Mouse (Mus musculus) heart, embryonic 15.5 days (tissue): ENCODE measurements around the gene Acp2. TPM values are rescaled to one million over a fixed set of nuclear protein-coding genes. Genes with fewer than 3 reads are reported as not detected.

Experiments
- ATAC-seq: fragments of 200-750 bp; cut with Nextera tagmentation; replicated peaks from 2 replicates; pipeline ENCODE4 v1.8.0; 2017; ENCODE audit warnings: low read depth, moderate TSS enrichment; ENCODE audit not compliant: insufficient number of reproducible peaks, insufficient read depth, low FRiP score
- H3K27ac ChIP-seq: fragments of 300-500 bp; sonication (generic); 2 replicates; pipeline ENCODE4 v1.5.1; 2015; ENCODE audit warnings: mild to moderate bottlenecking, inconsistent platforms
- H3K27me3 ChIP-seq: fragments of 300-500 bp; sonication (generic); 2 replicates; pipeline ENCODE4 v1.6.1; 2015; ENCODE audit warnings: inconsistent platforms
- H3K36me3 ChIP-seq: fragments of 300-500 bp; sonication (generic); 2 replicates; pipeline ENCODE4 v1.6.1; 2015; ENCODE audit warnings: mild to moderate bottlenecking, inconsistent platforms
- H3K4me1 ChIP-seq: fragments of 300-500 bp; sonication (generic); replicated peaks from 2 replicates; pipeline ENCODE4 v1.6.1; 2015; ENCODE audit warnings: inconsistent platforms
- H3K4me2 ChIP-seq: fragments of 300-500 bp; sonication (generic); 2 replicates; pipeline ENCODE4 v1.6.1; 2015; ENCODE audit warnings: inconsistent platforms, mild to moderate bottlenecking, moderate library complexity
- H3K4me3 ChIP-seq: fragments of 300-500 bp; sonication (generic); 2 replicates; pipeline ENCODE4 v1.5.1; 2015; ENCODE audit warnings: mild to moderate bottlenecking, inconsistent platforms
- H3K9ac ChIP-seq: fragments of 300-500 bp; sonication (generic); 2 replicates; pipeline ENCODE4 v1.6.1; 2015; ENCODE audit warnings: mild to moderate bottlenecking, inconsistent platforms
- H3K9me3 ChIP-seq: fragments of 300-500 bp; sonication (generic); replicated peaks from 2 replicates; pipeline ENCODE4 v1.6.1; 2016; ENCODE audit warnings: inconsistent platforms
- WGBS: fragments of 180-500 bp; shearing (Covaris S2); methylation state at CpG from one replicate; pipeline ENCODE4 v1.1.7; 2015; ENCODE audit warnings: mixed read lengths; 5-methylcytosine and 5-hydroxymethylcytosine counted together
- polyA plus RNA-seq: library from polyadenylated mRNA; unstranded; fragments of >200 nt; fragmentation: Nextera tagmentation; extraction: Ambion mirVana; gene quantifications from 2 replicates; pipeline ENCODE4 v1.2.1, GENCODE M21; 2015

The Acp2 gene
- polyA plus RNA-seq: 15.2 and 17.1 TPM in 2 replicates

DNA sequence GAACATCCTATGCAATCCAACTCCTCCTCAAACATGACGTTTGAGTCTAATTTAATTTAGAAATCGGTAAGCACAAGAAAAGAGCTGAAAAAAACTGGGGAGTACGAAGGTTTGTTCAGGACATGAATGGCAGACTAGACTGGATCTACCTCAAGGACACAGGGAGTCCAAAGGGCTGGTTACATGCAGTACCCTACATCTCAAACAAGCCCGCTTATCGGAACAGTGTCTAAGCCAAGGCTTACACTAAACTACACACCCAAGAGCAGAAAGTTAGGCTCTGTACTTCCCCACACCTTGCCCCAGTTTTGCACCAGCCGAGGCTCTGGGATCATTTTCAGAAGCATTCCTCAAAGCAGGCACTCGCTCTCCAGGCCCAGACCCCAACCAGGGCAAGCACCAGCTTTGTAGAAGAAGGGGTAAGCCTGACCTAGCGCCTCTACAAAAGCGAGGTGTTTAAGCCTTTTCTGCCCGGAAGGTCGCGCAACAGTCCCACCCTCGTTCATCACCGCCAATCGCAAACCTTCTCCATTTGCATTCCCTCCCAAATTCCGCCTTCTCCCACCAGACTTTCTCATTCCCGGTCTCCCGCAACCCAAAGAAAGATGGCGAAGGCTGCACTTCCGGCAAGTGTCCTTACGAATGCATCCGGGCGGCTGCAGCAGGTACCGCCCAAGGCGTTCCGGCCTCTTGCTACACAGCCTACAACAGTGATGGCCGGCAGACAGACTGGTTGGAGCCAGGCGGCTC is at the start of gene Acp2, which contains the start of gene Nr1h3:
Acp2 (plus strand) TSS at position 664 of the 750 bp plus-strand sequence.
Nr1h3 (minus strand) TSS at position 613 of the 750 bp plus-strand sequence.
- peak within 1 kb of the TSS; percentile 61 for H3K4me2 ChIP-seq
- 3% methylated on average over 28 of the region's 28 CpGs for WGBS
- H3K4me3 ChIP-seq: peak within 1 kb of the TSS; percentile 63
- H3K27me3 ChIP-seq: no peaks in the 10 kb centered on the region
- H3K9ac ChIP-seq: peak within 1 kb of the TSS; percentile 71
- H3K9me3 ChIP-seq: no peaks in the 10 kb centered on the region
- peaks cover 20% of the 10 kb centered on the region; the same call in 1 of the 2 replicates for H3K36me3 ChIP-seq
- peaks cover 15% of the 10 kb centered on the region for H3K4me1 ChIP-seq
- peak within 1 kb of the TSS; percentile 96 for H3K27ac ChIP-seq
- ATAC-seq: peak; percentile 89

DNA sequence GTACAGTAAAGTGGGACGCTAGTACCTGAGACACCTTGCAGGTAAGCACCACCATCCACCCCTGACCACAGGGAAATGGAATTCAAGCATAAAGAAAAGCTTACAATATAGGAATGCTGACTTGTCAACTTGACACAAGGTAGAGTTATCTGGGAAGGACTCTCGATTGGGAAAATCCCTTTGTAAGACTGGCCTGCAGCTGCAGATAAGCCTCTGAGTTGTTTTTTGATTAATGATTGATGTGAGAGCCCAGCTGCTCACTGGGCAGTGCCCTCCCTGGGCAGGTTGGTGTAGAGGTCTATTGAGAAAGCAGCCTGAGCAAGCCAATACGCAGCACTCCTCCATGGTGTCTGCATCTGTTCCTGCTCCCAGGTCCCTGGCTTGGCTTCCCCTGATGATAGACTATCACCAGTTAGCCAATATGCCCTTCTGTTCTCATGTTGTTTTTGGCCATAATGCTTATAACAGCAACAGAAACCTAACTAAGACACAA is 49.8 kb upstream of the Acp2 start:
- Histone ChIP-seq H3K36me3 (peaks cover 15% of the 10 kb centered on the region), H3K9ac (no peak overlapping the region), H3K4me2 (no peak overlapping the region), H3K27me3 (no peaks in the 10 kb centered on the region), H3K27ac (no peak overlapping the region), H3K9me3 (no peaks in the 10 kb centered on the region), H3K4me3 (no peak overlapping the region), H3K4me1 (no peaks in the 10 kb centered on the region)
- WGBS: 76% methylated on average over 3 of the region's 3 CpGs
- no peak for ATAC-seq

DNA sequence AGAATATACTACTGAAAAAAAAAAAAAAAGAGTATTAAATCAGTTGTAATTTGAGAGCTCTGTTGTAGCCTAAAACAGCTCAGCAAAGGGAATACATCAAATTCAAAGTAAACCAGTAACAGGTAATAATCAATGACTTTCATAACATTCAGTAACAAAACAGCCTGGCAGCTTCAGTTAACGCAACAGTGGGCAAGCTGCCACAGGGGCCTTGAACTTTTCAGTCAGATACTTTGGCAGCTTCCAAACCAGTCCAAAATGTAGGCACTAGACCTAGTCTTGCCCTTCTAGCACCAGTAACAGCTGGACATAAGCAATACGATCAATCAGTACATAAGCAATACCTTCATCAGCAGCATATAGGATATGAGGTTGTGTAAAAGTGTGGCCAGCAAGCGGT is 48.6 kb upstream of the Acp2 start:
- no peaks in the 10 kb centered on the region for H3K9me3 ChIP-seq
- ATAC-seq: no peak
- no peak overlapping the region for H3K4me3 ChIP-seq
- H3K27me3 ChIP-seq: no peaks in the 10 kb centered on the region
- no peak overlapping the region for H3K27ac ChIP-seq
- H3K36me3 ChIP-seq: peaks cover 15% of the 10 kb centered on the region
- WGBS: 90% methylated on average over 3 of the region's 3 CpGs
- H3K9ac ChIP-seq: no peak overlapping the region
- no peak overlapping the region for H3K4me2 ChIP-seq
- H3K4me1 ChIP-seq: no peaks in the 10 kb centered on the region

DNA sequence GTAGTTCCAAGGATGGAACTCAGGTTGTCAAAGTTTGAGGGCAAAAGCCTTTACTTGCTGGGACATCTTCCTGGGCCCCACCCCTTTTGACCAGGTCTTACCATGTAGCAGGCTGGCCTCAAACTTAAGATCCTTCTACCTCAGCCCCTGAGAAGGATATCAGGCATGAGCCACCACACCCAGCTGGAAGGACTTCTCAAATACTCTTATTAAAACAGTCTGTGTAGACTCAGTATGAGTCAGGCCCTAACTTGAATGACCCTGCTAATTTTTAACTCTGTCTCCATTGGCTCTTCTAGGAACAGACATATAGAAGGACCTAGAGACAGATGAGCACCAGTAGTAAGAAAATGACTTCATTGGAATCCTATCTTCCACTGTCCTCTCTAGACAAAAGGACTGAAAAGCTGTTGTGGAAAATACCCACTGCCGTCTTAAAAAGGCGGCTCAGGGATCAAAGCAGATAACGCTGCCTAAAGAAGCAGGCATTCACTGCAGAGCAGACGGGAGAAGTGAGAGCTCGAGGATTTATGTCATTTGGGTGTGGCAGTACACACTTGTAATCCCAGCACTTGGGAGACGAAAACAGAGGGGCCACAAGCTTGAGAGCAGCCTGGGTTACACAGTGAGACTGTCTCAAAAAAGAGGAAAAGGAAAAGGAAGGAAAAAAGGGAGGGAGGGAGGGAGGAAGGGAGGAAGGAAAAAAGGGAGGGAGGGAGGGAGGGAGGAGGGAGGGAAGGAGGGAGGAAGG is 45.5 kb upstream of the Acp2 start:
- Histone ChIP-seq H3K36me3 (peaks cover 9% of the 10 kb centered on the region; the same call in 1 of the 2 replicates), H3K4me1 (peaks cover 10% of the 10 kb centered on the region), H3K9me3 (no peaks in the 10 kb centered on the region), H3K27ac (no peak overlapping the region), H3K4me3 (no peak overlapping the region), H3K27me3 (no peaks in the 10 kb centered on the region), H3K4me2 (no peak overlapping the region), H3K9ac (no peak overlapping the region)
- ATAC-seq: no peak
- WGBS: 47% methylated on average over 6 of the region's 6 CpGs

DNA sequence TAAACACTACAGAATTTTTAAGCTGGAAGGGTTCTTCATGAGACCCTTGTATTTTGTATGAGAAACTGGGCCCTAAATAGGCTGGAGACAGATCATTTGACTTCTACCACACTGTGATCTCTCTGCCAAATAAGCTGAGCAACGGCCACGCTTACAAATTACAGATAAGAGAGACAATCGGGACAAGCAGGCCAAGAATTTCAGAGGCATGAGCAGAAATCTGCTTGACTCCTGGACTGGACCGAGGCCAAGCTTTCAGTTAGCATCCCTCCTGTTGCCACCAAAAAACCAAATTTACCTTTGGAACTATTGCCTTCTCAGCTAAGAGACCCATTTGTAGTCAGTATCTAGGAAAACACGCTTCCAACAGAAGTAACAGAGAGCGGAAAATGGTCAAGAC is 42.1 kb upstream of the Acp2 start:
- 32% methylated on average over 6 of the region's 6 CpGs for WGBS
- Histone ChIP-seq H3K36me3 (peaks cover 9% of the 10 kb centered on the region; the same call in 1 of the 2 replicates), H3K4me1 (peaks cover 16% of the 10 kb centered on the region), H3K27ac (peak overlapping the region; percentile 29), H3K4me2 (no peak overlapping the region), H3K9ac (no peak overlapping the region), H3K9me3 (no peaks in the 10 kb centered on the region), H3K4me3 (no peak overlapping the region), H3K27me3 (no peaks in the 10 kb centered on the region)
- no peak for ATAC-seq

DNA sequence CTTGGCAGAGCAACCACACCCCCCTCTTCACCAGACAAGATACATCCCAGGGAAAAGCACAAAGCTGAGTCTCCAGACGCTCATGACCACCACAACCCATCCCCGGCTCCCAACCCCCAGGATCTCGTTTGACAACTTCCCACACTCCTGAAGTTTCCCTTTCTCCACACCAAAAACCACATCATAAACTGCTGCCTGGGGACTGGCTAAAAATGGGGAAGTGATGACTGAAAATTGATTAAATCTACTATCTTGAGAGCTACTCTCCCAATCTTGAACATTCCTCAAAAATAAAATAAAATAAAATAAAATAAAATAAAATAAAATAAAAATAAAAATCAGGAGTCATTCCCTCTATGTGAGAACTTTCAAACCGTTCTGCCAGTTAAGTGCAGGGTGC is 39.7 kb upstream of the Acp2 start:
- Histone ChIP-seq H3K27ac (no peak overlapping the region), H3K4me3 (no peak overlapping the region), H3K9me3 (no peaks in the 10 kb centered on the region), H3K27me3 (no peaks in the 10 kb centered on the region), H3K4me2 (no peak overlapping the region), H3K36me3 (0 out of 2 replicates have a peak, but pooled peaks cover 5% of the 10 kb centered on the region), H3K9ac (no peak overlapping the region), H3K4me1 (peaks cover 16% of the 10 kb centered on the region)
- WGBS: 87% methylated on average over 4 of the region's 4 CpGs
- no peak for ATAC-seq

DNA sequence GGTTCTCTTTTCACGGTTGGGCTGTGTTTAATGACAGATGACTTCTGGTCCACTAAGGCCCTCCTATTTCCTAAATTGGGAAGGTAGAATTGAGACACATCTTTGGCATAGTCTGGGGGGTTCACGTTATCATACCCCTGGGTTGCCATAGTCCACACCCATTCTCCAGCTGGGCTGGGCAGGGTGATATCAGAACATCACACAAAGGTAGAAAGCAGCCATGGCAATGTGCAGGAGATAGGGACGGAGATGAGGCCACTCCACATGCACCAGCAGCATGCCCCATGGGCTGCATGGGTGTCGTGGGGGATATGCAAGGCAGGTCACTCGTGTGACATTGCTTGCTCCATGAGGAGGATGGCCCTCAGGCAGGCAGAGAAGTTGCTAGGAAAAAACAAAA is 39.2 kb upstream of the Acp2 start:
- Histone ChIP-seq H3K9me3 (no peaks in the 10 kb centered on the region), H3K27me3 (no peaks in the 10 kb centered on the region), H3K9ac (no peak overlapping the region), H3K4me2 (no peak overlapping the region), H3K4me3 (no peak overlapping the region), H3K36me3 (0 out of 2 replicates have a peak, but pooled peaks cover 5% of the 10 kb centered on the region), H3K27ac (no peak overlapping the region), H3K4me1 (peaks cover 16% of the 10 kb centered on the region)
- no peak for ATAC-seq
- WGBS: 82% methylated on average over 5 of the region's 5 CpGs

DNA sequence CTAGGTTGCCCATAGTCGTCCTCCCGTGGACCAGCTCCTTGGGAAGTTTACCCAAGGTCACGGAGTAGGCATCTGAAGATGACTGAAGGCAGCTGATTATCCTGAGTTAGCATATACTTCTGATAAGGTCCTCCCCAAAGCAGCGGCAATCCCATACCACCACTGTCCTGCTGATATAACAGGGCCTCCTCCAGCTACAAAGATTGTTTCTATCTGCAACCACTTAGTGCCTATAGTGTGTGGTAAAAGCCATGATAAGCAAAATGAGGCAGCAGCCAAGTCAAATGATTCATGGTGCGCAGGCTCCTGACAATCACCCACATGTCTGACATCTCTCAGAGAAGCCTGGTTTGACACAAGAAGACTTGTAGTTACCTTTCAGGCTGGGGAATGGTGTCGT is 37.7 kb upstream of the Acp2 start:
- Histone ChIP-seq H3K4me1 (peaks cover 13% of the 10 kb centered on the region), H3K9me3 (no peaks in the 10 kb centered on the region), H3K27ac (no peak overlapping the region), H3K9ac (no peak overlapping the region), H3K27me3 (no peaks in the 10 kb centered on the region), H3K36me3 (0 out of 2 replicates have a peak, but pooled peaks cover 5% of the 10 kb centered on the region), H3K4me3 (no peak overlapping the region), H3K4me2 (no peak overlapping the region)
- 39% methylated on average over 6 of the region's 6 CpGs for WGBS
- no peak for ATAC-seq

DNA sequence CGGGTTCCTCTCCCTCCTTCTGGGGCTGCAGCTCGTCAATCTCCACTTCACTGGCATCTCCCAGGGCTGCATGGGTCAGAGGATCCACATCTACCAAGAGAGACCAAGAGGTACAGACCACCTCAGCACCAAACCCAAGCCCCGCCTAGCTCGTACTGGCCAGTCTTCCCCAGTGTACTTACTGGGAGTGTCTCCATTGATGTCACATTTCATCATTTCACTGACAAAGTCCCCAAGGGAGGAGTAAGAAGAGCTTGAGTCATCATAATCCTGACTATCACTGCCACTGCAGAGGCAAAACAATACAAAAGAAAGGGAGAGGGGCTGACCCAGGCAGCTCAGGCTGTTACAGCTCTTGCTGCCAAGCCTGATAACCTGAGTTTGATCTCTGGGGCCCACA is 35.1 kb upstream of the Acp2 start:
- WGBS: 53% methylated on average over 4 of the region's 4 CpGs
- ATAC-seq: no peak
- Histone ChIP-seq H3K4me1 (0 out of 2 replicates have a peak, but pooled peaks cover 6% of the 10 kb centered on the region), H3K27ac (no peak overlapping the region), H3K36me3 (peaks cover 5% of the 10 kb centered on the region; the same call in 1 of the 2 replicates), H3K9ac (no peak overlapping the region), H3K4me3 (no peak overlapping the region), H3K27me3 (no peaks in the 10 kb centered on the region), H3K4me2 (no peak overlapping the region), H3K9me3 (no peaks in the 10 kb centered on the region)

DNA sequence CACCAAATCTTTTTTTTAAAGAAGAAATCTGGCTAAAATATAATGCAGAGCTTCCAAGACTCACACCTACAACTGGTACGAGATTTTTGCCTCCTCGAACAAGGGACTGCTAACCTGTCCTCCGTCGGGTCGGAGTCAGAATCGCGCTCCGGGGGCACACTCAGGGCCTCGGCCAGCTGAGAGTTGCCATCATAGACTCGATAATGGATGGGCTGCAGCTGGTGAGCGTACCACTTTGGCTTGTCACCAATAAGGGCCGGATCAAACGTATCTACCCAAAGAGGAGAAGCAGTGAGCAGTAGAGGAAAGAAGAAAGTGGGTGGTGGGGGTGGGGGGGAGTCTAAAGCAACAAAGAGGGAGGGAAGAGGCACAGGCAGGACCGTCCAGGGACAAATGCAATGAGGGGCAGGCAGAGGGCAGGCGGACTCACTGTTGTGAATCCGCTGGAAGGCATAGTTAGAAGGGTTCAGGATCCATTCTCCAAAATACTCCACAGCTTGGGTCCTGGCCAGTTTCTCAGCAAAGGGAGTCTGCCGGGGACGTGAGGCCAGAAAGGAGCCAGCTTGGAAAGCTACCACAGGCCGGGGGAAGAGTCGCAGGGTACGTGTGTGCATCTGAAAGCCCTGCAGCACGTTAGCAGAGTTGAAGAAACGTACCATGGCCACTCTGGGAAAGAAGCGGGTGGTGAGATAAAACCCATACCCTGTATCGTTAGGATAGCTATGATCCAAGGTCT is 32.9 kb upstream of the Acp2 start:
- WGBS: 67% methylated on average over 25 of the region's 25 CpGs

DNA sequence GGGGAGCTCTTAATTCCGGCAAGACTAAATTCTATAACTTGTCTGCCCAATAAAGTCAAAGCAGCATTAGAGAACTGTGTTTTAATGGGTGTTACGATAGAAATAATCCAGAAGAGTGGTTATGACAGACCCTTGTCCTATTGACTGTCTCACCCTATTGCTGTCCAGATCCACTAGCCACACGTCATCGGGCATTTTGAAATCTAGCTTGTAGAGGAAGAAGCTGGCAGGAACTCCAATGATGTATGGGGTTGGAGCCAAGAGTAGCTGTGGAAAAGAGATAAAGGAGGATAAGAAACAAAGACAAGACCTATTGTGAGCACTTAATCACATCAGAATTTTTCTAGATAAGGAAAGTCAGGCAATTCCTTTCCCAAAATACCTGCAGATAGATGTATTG is 27.2 kb upstream of the Acp2 start:
- H3K27ac ChIP-seq: no peak overlapping the region
- ATAC-seq: no peak
- H3K4me3 ChIP-seq: no peak overlapping the region
- H3K4me1 ChIP-seq: peaks cover 5% of the 10 kb centered on the region
- H3K27me3 ChIP-seq: no peaks in the 10 kb centered on the region
- WGBS: 55% methylated on average over 4 of the region's 4 CpGs
- H3K9me3 ChIP-seq: no peaks in the 10 kb centered on the region
- no peak overlapping the region for H3K9ac ChIP-seq
- H3K4me2 ChIP-seq: no peak overlapping the region
- H3K36me3 ChIP-seq: peaks cover 5% of the 10 kb centered on the region; the same call in 1 of the 2 replicates

More for the DNA sequence above, 32.9 kb upstream of the Acp2 start:
- ATAC-seq: no peak
- Histone ChIP-seq H3K4me1 (0 out of 2 replicates have a peak, but pooled peaks cover 3% of the 10 kb centered on the region), H3K4me3 (no peak overlapping the region), H3K27me3 (no peaks in the 10 kb centered on the region), H3K4me2 (no peak overlapping the region), H3K36me3 (peaks cover 9% of the 10 kb centered on the region; the same call in 1 of the 2 replicates), H3K27ac (no peak overlapping the region), H3K9ac (no peak overlapping the region), H3K9me3 (no peaks in the 10 kb centered on the region)
